Mouse (Mus musculus) T-helper 17 cell (primary cell): ENCODE measurements around the gene Gsto2.
"Not testable (repeated sequence)": the region's sequence is repeated elsewhere in the genome, so short reads cannot be mapped to it uniquely, and the experiment has no call there.

Source experiments
- in situ Hi-C, 2 experiments: fragments of 300-600 bp; cut with MboI, MseI; formaldehyde crosslinking; loops; 1 replicate in 1 of 2; 2 replicates in 1 of 2; pipeline ENCODE4 v1.15.1; 2025; ENCODE audit warnings: high pct_unique_total_duplicates in 2 of 2

The Gsto2 gene

DNA sequence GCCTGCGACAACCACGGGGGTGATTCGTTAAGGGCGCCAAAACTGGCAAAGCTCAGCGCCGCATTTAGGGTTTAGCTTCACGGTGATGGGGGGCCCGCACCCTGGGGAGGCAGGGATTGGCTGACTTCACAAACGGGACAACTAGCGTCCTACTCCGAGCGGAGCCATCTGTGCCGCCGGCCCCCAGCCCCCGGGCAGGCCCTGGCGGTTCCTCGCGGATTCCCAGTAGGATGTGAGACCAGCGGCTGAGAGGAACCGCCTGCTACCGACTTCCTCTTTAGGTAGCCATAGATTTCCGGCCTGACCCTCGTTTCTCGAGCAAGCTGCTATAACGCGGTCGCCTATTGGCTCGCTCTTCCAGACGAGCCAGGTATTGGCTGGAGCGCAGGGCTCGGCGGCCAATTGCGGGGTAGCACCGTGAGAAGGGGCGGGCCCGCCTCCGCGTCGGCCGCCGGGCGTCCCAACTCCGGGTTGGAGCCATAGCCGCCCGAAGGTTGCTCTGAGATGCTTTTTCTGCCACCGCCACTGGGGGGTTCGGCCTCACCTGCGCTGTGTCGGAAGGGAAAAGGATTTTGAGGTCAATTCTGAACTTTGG is at the start of gene Gsto2:
Gsto2 (plus strand) TSS at position 182 of the 595 bp plus-strand sequence.
- in situ Hi-C loops, result no loop called here

DNA sequence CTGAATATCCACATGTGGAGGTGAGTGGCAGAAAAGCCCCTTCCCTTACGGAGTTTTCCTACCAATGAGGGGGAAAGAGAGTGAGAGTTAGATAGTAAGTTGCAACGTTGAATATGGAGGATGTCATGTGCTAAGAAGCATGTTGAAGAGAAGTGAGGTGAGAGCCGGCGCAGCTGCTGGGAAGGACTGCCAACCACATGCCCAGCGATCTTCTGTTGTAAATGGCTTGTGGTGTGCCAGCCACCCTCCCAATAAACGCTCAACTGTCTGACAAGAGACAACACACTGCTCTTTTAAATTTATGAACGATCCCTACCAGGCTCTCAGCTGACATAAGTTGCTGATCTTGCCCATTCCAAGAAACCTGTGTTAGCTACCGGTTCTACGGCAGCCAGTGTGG is 47.6 kb upstream of the Gsto2 start:
- in situ Hi-C loops, result no loop called here

DNA sequence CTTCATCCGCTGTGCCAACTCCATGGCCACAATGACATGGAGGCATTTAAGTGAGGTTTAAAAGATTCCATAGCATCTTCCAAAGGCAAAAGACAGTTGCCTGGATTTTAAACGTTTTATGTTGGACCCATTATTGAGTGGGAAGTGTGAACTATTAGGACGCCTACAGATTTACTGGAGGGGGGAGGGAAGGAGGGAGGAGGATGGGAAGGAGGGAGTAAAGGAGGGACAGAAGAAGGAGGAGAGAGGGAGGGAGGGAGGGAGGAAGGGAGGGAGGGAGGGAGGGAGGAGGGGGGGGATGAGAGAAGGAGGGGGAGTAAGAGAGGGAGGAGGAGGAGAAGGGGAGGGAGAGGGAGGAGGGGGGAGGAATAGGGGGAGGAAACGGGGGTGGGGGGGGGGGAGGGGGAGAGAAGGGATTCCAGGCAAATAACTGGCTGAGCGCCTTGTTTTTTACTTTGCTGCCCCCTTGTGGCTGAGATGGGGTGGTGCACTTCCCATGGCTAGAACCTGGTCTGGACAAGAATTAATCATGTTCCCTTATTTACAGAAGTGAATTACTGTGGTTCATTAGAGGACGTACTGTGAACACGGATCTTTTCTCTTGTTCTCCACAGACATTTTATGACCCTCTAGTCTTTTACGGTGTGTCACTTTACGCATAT is 44.4 kb upstream of the Gsto2 start:
- in situ Hi-C loops, result loop anchor here (5.0 to 10.0 kb wide), 2 partner anchors 314 to 316 kb away; no protein-coding TSS in a partner anchor

DNA sequence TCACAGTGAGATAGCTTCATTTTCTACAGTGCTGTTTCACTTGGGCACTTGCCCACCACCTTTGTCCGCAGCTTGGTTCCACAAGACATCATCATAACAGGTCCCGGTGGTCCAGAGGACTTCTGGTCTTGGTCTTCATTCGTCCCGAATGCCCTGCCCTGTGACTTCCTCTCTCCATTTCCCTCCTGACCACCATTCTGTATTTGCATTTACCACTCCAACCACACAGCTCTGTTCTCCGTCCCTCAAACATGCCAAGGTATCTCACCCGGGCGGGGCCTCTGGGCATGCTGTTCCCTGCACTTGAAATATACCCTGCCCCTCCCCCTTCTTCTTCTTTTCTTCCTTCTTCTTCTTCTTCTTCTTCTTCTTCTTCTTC is 43.9 kb upstream of the Gsto2 start:
- in situ Hi-C loops, result loop anchor here (5.0 to 10.0 kb wide), 2 partner anchors 314 to 317 kb away; no protein-coding TSS in a partner anchor

DNA sequence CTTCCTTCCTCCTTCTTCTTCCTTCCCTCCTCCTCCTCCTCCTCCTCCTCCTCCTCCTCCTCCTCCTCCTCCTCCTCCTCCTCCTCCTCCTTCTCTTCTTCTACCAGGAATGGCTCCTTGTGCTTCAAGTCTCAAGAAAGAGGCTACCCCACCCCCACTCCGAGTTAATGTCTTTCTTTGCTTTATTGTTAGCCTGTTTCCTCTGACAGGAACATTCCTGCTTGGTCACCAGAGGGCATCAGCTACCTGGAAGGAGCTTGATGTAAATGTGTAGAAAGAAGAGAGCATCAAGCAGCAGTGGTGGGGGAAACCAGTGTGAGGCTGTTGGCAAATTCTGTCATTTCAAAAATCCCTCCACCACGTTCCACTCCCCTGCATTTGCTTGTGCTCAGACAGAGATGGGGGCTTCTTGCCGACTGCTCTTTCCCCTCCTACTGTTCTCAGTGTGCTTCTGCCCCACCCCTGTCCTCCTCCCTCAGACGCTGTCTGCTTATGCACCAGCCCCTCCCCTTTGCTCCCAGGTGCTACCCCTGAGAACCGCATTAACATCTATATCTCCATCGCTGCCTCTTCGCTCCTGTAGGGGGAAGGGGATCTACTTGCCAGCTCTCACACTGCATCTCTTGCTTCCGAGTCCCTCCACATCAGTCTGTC is 43.1 kb upstream of the Gsto2 start:
- in situ Hi-C loops, result loop anchor here (5.0 to 10.0 kb wide), 2 partner anchors 315 to 317 kb away; no protein-coding TSS in a partner anchor

DNA sequence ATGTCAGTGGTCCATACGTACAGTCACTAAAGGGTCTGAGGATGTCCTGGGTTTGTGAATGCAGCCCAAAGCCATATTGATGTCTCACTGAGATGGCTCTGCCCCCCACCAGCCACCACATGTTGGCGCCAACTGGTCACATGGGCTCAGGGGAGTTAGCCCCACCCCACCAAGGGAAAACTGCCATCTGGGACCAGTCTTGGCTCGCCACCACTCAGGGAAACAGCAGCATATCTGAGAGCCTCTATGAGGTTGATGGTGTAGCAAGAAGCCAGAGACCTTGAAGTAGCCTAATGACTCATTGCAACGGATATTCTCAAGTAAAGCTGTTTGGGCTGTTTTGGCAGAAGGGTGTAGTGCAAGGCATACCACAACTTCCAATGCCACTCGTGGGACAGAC is 41.3 kb upstream of the Gsto2 start:
- in situ Hi-C loops, result loop anchor here (5.0 to 10.0 kb wide), 2 partner anchors 317 to 319 kb away; no protein-coding TSS in a partner anchor

DNA sequence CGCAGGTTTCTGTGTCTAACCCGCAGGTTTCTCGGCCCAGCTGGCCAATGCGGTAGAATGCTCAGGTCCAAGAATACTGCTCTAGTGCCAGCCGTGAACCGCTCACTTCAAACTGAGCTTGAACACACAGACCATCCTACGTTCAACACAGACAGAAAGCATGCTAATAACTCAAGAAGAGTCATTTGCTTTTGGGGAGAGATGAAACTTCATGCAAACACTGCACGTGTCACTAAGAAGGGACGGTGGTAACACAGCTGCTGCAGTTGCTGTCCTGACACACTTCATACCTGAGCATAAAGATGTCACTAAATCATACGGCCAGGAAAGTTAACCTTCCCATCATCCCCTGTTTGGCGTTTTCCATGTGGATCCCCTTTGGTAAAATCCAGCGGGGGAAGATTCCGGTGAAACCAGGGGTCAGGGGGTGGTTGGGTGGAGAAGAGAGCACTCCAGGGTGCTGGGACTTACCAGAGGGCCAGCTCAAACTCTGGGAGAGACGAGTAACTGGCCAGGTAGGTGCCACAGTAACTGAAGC is 35.4 kb upstream of the Gsto2 start:
- in situ Hi-C loops, result loop anchor here in 1 of 2 experiments (10.0 kb wide), 1 partner anchor 325 kb away; no protein-coding TSS in a partner anchor

DNA sequence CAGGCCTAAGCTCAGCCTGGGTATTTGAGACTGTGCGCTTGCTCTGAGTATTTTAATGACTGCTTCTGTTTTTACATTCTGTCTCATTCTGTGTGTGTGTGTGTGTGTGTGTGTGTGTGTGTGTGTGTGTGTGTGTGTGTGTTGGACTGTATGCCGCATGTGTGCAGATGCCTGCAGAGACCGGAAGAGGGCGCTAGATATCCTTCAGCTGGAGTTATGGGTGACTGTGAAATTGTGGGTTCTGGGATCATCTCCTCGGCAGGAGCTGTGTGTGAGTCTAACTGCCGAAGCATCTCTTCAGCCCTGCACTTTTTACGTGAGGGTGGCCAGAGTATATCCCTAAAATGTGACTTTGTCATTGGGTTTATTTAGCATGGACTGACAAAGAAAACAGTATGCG is 34.2 kb upstream of the Gsto2 start:
- in situ Hi-C loops, result no loop called here

DNA sequence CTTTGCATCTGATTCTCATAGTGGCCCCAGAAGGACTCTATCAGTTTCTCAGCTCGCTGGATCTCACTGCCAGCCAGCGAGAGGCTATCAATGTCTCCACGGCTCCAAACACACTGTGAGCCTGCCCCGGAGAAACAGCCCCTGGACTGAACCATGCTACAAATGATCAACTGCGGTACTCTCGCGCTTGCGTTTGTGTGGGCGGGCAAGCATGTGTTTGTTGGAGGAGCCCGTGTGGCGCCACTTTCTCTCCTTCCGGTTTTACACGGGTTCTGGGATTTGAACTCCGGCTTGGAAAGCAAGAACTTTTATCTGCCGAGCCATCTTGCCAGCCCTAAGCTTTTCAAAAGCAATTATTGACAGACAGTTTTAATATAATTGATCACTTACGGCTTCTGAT is 33.0 kb upstream of the Gsto2 start:
- in situ Hi-C loops, result no loop called here

DNA sequence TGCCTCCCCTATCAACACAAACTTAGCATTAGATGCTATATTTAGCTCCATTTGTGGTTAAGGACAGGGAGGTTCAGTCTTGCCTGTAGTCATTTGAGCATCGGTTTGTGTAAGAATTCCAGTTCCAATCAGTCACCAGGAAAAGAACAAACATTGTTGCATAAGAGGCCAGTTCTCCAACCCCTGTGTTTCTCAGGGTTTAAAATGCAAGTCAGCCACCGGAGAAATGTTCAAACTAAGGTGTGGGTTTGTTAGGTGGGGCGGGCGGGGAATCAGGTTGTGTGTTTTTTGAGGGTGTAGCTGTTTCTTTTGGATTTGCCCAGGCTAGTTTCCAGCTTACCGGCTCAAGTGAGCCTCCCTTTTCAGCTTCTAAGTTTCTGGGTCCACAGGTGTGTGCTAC is 30.7 kb upstream of the Gsto2 start:
- in situ Hi-C loops, result no loop called here

DNA sequence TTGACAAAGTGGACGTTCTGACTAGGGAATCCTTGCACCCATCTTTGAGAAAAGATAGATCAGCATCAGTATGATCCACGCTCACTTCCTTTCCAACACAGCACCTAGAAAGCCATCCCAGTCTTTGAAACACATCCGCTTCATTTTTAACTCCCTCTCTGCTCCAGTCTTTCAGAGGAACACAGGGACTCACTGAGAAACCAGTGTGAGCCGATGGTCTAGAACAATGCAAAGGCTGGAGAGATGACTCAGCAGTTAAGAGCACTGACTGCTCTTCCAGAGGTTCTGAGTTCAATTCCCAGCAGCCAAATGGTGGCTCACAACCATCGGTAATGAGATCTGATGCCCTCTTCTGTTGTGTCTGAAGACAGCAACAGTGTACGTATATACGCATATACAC is 29.6 kb upstream of the Gsto2 start:
- in situ Hi-C loops, result no loop called here

DNA sequence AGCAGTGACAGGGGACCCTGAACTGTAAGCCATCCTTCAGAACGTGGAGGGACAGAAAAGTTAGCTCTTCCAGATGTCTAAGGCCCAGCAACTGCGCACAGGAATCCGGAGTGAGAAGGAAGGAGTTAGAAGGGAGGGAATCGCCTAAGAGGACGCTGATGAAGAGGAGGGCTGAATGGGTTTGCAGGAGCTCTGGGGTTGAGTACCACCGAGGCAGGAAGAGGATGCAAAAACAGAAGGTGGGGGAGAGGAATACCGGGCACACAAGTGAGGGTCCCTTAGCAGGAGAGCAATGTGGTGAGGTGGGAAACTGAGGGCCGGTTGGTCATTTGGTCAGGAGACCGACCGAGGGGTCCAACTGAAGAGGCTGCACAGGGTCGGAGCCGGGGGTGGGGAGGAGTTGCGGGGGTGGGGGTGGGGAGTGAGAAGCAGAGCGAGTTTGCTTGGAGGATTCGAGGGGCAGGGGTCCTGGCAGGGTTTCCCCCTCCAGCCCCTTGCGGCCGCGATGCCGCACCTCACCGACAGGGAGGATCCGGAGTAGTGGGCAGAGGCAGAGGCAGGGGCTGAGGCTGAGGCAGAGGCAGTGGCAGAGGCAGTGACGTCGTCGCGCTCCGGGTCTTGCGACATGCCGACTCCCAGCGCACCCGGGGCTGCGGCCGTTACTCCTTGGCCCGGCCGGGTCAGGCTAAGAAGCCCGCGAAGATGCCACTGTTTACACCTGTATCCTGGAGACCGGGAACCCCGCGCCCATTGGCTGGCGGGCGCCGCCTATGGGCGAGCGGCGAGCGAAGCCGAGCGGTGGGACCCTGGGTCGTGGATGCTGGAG is 28.4 kb upstream of the Gsto2 start:
- in situ Hi-C loops, result no loop called here

DNA sequence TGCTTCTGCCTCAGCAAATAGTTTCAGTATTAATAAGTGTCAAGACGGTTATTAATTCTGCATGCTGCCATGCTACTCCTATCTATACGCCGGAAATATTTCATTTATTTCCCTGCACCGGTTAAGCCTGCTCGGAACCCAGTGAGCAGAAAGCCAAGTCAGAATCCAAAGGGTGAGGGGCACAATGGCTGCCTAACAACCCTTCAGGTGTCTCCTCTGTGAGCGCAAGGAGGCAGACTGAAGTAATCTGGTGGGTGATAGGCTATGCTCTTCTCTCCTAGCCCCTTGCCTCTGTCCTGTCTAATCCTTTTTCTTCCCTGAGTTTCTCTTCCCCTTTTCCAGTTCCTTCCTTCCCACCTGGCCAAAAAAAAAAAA is 27.8 kb upstream of the Gsto2 start:
- in situ Hi-C loops, result no loop called here

DNA sequence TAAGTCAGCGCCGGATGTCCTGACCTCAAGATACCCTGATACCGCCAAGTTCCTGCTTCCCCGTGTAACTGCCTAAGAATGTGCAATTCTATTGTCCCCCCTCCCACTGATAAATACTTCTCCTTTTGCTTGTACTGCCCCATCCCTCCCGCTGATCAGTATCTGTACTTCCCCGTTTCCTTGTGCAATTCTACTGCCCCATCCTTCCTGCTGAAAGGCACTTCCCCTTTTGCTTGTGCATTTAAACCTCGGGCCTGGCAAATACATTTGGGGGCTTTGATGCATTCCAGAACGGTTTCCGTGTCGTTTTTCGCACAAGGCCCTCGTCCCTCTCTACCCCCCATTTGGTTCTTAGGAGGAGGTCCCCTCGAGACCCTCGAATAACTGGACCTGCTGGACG is 24.1 kb upstream of the Gsto2 start:
- in situ Hi-C loops, result not testable (repeated sequence)

DNA sequence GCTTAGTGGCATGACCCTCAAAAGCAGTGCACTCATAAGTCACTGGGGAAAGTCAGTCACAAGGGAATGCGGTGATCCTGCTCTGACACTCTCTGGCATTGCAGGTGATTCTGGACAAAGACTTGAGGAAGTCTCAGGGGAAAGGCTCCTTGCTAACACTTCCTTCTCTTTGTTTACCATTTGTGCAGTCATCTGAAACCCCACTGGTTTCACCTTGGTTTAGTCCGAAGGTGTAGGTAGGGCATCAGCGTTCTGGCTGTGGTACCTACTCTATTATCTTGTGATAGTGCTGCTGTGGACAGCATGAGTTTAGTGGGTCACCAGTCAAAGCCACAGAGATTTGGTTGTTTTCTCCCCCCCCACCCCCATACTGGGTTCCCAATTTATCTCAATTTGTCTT is 15.6 kb upstream of the Gsto2 start:
- in situ Hi-C loops, result no loop called here

DNA sequence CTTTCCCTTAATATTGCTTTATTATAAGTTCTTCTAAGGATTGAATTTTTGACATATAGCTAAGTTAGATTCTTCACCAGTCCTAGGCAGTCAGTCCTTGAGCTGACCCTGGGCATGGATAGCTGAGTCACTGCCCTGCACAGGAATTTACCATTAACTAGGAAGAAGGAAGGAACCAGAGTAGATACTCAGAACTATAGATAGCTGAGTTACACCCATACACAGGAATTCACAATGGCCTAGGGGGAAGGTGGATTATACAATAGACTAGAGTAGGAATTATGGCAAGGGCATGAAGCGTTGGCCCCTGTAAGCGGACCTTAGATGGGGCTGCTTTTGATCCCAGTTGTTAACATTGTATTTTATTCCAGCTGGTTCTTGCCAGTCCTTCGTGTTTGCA is 13.2 kb upstream of the Gsto2 start:
- in situ Hi-C loops, result not testable (repeated sequence)

DNA sequence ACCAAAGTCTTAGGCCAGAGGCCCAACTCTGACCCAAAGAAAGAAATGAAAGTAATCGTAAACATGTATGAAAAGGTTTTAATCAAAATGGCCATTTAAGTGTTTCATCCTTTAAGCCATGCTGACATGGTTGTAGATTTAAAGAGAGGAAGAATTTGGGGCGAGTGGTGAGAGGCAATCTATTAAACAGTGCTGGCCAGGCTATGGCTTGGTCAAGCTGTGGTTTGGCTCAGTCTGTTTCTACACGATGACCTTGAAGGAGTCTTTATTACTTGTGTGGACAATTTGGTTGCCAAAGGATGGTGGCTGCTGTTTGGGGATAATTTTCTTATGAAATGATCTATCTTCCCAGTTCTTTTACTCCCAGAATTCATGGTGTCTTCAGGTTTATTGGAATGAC is 12.3 kb upstream of the Gsto2 start:
- in situ Hi-C loops, result no loop called here

DNA sequence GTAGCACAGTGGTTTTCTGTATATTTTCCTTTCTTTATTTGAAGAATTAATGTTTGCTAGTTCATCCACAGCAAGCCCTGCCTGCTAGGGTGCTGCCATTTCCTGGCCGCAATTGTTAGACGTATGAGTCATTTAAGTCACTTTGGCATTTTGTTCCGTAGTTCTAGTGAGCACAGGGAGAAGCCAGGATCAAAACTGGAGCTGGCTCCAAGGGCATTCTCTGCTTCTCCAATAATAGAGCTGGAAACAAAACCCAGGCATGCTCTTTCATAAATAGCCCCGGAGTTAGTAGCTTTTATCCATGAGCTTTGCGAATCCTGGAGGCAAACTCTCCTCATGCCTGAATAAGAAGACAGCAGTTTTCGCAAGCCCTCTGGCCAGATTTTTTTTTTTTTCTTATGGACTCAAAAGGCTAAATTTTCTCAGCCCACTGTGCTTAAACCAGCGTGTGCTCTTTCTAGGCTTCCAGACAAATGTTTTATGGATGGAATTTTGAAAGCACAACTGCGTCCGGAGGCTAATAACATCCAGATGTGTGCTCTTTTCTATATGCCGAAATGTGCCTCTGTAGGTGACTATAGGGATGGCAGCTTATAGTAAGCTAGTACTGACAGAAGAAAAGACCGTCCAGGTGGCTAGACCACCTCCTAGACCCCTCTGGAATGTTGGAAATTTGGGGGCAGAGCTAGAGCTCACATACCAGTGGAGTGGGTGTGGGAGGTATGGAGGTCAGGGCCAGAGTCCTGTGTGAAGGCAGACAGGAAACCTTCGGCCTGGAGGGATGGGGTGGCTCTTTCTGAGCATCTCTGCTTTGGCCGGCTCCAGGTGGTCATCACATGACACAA is 11.2 kb upstream of the Gsto2 start:
- in situ Hi-C loops, result no loop called here

DNA sequence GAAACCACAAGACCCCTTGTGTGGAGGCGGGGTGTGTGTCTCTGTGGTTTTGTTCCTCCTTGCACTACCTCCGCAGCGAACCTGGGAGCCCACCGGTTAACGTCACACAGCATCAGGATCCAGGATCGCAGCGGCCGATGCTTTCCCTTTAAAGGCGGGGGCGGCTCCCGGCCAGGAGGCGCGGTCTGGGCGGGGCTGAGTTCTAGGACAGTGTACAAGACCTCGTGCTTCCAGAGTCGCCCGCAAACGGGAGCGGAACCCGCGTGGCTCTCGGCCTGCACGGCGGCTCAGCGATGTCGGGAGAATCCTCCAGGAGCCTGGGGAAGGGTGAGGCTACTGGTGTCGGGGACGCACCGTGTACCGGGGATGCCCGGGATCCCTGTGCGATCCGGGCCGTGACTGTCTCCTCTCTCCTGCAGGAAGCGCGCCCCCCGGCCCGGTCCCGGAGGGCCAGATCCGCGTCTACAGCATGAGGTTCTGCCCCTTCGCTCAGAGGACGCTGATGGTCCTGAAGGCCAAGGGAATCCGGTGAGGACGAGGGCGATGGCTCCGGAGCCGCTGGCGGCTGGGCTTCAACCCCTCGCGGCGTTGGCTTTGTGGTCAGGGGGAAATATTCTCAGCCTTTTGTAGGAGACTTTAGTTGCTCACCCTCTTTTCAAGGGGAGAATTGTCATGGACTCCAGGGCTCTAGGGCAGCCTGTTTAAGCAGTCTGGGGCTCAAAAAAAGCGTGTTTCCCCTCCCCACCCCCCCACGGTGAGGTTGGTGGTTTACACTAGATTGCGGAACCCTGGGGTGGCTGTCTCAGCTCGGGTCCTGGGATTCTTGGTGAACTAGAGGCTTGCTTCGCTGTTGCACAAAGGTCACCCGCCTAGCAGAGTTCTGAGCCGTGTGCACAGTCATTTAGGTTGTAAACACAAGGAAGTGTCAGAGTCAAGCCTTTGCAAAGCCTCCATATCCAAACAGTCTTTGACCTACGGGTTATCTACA is 10.2 kb upstream of the Gsto2 start, which contains the start of gene Gsto1:
Gsto1 (plus strand) TSS at position 175 of the 988 bp plus-strand sequence.
- in situ Hi-C loops, result no loop called here
